Mouse (Mus musculus) forebrain, embryonic 15.5 days (tissue): ENCODE data around the gene B3gnt7. TPM values are rescaled to one million over a fixed set of nuclear protein-coding genes. Genes with fewer than 3 reads are reported as not detected.
A peak's percentile ranks its signal among the peaks of the same experiment; 100 is the strongest.

Experiments
- ATAC-seq: fragments of 200-750 bp; cut with Nextera tagmentation; replicated peaks from 2 replicates; pipeline ENCODE4 v1.8.0; 2017; ENCODE audit warnings: mild to moderate bottlenecking, moderate TSS enrichment, moderate library complexity
- H3K27ac ChIP-seq: fragments of 300-500 bp; sonication (generic); replicated peaks from 2 replicates; pipeline ENCODE4 v1.5.1; 2015; ENCODE audit warnings: mild to moderate bottlenecking, inconsistent platforms
- H3K27me3 ChIP-seq: fragments of 300-500 bp; sonication (generic); 2 replicates; pipeline ENCODE4 v1.6.1; 2015; ENCODE audit warnings: inconsistent platforms
- H3K36me3 ChIP-seq: fragments of 300-500 bp; sonication (generic); 2 replicates; pipeline ENCODE4 v1.6.1; 2015; ENCODE audit warnings: mild to moderate bottlenecking, inconsistent platforms
- H3K4me1 ChIP-seq: fragments of 300-500 bp; sonication (generic); 2 replicates; pipeline ENCODE4 v1.6.1; 2015; ENCODE audit warnings: inconsistent platforms
- H3K4me2 ChIP-seq: fragments of 300-500 bp; sonication (generic); replicated peaks from 2 replicates; pipeline ENCODE4 v1.6.1; 2015; ENCODE audit warnings: mild to moderate bottlenecking, inconsistent platforms
- H3K4me3 ChIP-seq: fragments of 300-500 bp; sonication (generic); 2 replicates; pipeline ENCODE4 v1.5.1; 2015; ENCODE audit warnings: mild to moderate bottlenecking, inconsistent platforms
- H3K9ac ChIP-seq: fragments of 300-500 bp; sonication (generic); replicated peaks from 2 replicates; pipeline ENCODE4 v1.6.1; 2015; ENCODE audit warnings: mild to moderate bottlenecking, inconsistent platforms
- H3K9me3 ChIP-seq: fragments of 300-500 bp; sonication (generic); 2 replicates; pipeline ENCODE4 v1.6.1; 2016; ENCODE audit warnings: inconsistent platforms
- WGBS: fragments of 180-500 bp; shearing (Covaris S2); methylation state at CpG from one replicate; pipeline ENCODE4 v1.1.7; 2015; ENCODE audit warnings: mixed read lengths; 5-methylcytosine and 5-hydroxymethylcytosine counted together
- polyA plus RNA-seq: library from polyadenylated mRNA; unstranded; fragments of >200 nt; fragmentation: Nextera tagmentation; extraction: Ambion mirVana; gene quantifications from 2 replicates; pipeline ENCODE4 v1.2.1, GENCODE M21; 2015

B3gnt7 gene
- polyA plus RNA-seq, 1 experiment from 2014 or later: 4.0 TPM

- 91% methylated on average over 11 of the region's 11 CpGs for WGBS
- H3K27me3 ChIP-seq: no peaks in the 10 kb centered on the region
- H3K4me1 ChIP-seq: no peaks in the 10 kb centered on the region
- H3K4me3 ChIP-seq: no peak overlapping the region
- no peak overlapping the region for H3K4me2 ChIP-seq
- no peaks in the 10 kb centered on the region for H3K36me3 ChIP-seq
- no peak overlapping the region for H3K27ac ChIP-seq
- H3K9ac ChIP-seq: no peak overlapping the region
- no peak for ATAC-seq
- H3K9me3 ChIP-seq: no peaks in the 10 kb centered on the region
Measured at GRCm38 (mm10) chr1:86281781-86282536, 20.7 kb upstream of the B3gnt7 start.

- no peaks in the 10 kb centered on the region for H3K36me3 ChIP-seq
- 90% methylated on average over 5 of the region's 5 CpGs for WGBS
Measured at GRCm38 (mm10) chr1:86284101-86284500, 18.5 kb upstream of the B3gnt7 start.

GRCm38 (mm10) chr1:86285295-86285694, 17.3 kb upstream of the B3gnt7 start:
- no peak overlapping the region for H3K4me2 ChIP-seq
- no peaks in the 10 kb centered on the region for H3K9me3 ChIP-seq
- H3K4me3 ChIP-seq: no peak overlapping the region
- no peaks in the 10 kb centered on the region for H3K4me1 ChIP-seq
- ATAC-seq: no peak
- WGBS: 80% methylated on average over 6 of the region's 6 CpGs
- no peak overlapping the region for H3K27ac ChIP-seq
- no peaks in the 10 kb centered on the region for H3K27me3 ChIP-seq
- no peak overlapping the region for H3K9ac ChIP-seq
- H3K36me3 ChIP-seq: no peaks in the 10 kb centered on the region

More at GRCm38 (mm10) chr1:86284101-86284500, 18.5 kb upstream of the B3gnt7 start:
- Histone ChIP-seq H3K27ac (no peak overlapping the region), H3K4me2 (no peak overlapping the region), H3K4me3 (no peak overlapping the region), H3K9ac (no peak overlapping the region), H3K9me3 (no peaks in the 10 kb centered on the region), H3K4me1 (no peaks in the 10 kb centered on the region), H3K27me3 (no peaks in the 10 kb centered on the region)
- no peak for ATAC-seq

GRCm38 (mm10) chr1:86287473-86287872, 15.2 kb upstream of the B3gnt7 start:
- 85% methylated on average over 4 of the region's 4 CpGs for WGBS
- ATAC-seq: no peak
- H3K36me3 ChIP-seq: no peaks in the 10 kb centered on the region

GRCm38 (mm10) chr1:86290452-86290851, 12.2 kb upstream of the B3gnt7 start:
- H3K36me3 ChIP-seq: no peaks in the 10 kb centered on the region
- H3K27ac ChIP-seq: no peak overlapping the region
- H3K4me1 ChIP-seq: peaks cover 5% of the 10 kb centered on the region
- H3K9me3 ChIP-seq: no peaks in the 10 kb centered on the region
- no peak for ATAC-seq
- no peak overlapping the region for H3K4me3 ChIP-seq
- H3K27me3 ChIP-seq: no peaks in the 10 kb centered on the region
- 51% methylated on average over 3 of the region's 3 CpGs for WGBS
- no peak overlapping the region for H3K4me2 ChIP-seq
- H3K9ac ChIP-seq: no peak overlapping the region

More at GRCm38 (mm10) chr1:86287473-86287872, 15.2 kb upstream of the B3gnt7 start:
- H3K27ac ChIP-seq: no peak overlapping the region
- no peaks in the 10 kb centered on the region for H3K4me1 ChIP-seq
- H3K4me3 ChIP-seq: no peak overlapping the region
- no peaks in the 10 kb centered on the region for H3K9me3 ChIP-seq
- H3K9ac ChIP-seq: no peak overlapping the region
- no peak overlapping the region for H3K4me2 ChIP-seq
- no peaks in the 10 kb centered on the region for H3K27me3 ChIP-seq

GRCm38 (mm10) chr1:86293091-86293490, 9.5 kb upstream of the B3gnt7 start:
- WGBS: 90% methylated on average over 3 of the region's 3 CpGs
- Histone ChIP-seq H3K9ac (no peak overlapping the region), H3K4me3 (no peak overlapping the region)

GRCm38 (mm10) chr1:86293868-86294267, 8.8 kb upstream of the B3gnt7 start:
- H3K4me1 ChIP-seq: peaks cover 5% of the 10 kb centered on the region
- no peak overlapping the region for H3K9ac ChIP-seq
- 82% methylated on average over 5 of the region's 5 CpGs for WGBS
- H3K9me3 ChIP-seq: no peaks in the 10 kb centered on the region
- H3K4me3 ChIP-seq: no peak overlapping the region
- H3K27me3 ChIP-seq: no peaks in the 10 kb centered on the region
- H3K36me3 ChIP-seq: no peaks in the 10 kb centered on the region
- no peak overlapping the region for H3K4me2 ChIP-seq
- ATAC-seq: no peak
- no peak overlapping the region for H3K27ac ChIP-seq

More at GRCm38 (mm10) chr1:86293091-86293490, 9.5 kb upstream of the B3gnt7 start:
- no peaks in the 10 kb centered on the region for H3K36me3 ChIP-seq
- ATAC-seq: no peak
- H3K9me3 ChIP-seq: no peaks in the 10 kb centered on the region
- H3K4me2 ChIP-seq: no peak overlapping the region
- peaks cover 5% of the 10 kb centered on the region for H3K4me1 ChIP-seq
- H3K27ac ChIP-seq: no peak overlapping the region
- H3K27me3 ChIP-seq: no peaks in the 10 kb centered on the region

- Histone ChIP-seq H3K36me3 (no peaks in the 10 kb centered on the region), H3K4me3 (no peak overlapping the region), H3K9ac (no peak overlapping the region), H3K4me1 (peaks cover 5% of the 10 kb centered on the region), H3K4me2 (no peak overlapping the region), H3K9me3 (no peaks in the 10 kb centered on the region), H3K27ac (no peak overlapping the region), H3K27me3 (no peaks in the 10 kb centered on the region)
- ATAC-seq: peak; percentile 68
- 10% methylated on average over 4 of the region's 4 CpGs for WGBS
Measured at GRCm38 (mm10) chr1:86294472-86294871, 8.2 kb upstream of the B3gnt7 start.

GRCm38 (mm10) chr1:86300093-86300492, 2.5 kb upstream of the B3gnt7 start:
- H3K36me3 ChIP-seq: no peaks in the 10 kb centered on the region
- H3K4me3 ChIP-seq: no peak overlapping the region
- H3K4me2 ChIP-seq: no peak overlapping the region
- peaks cover 12% of the 10 kb centered on the region for H3K4me1 ChIP-seq
- H3K27ac ChIP-seq: no peak overlapping the region
- peaks cover 29% of the 10 kb centered on the region for H3K27me3 ChIP-seq
- 25% methylated on average over 2 of the region's 2 CpGs for WGBS
- ATAC-seq: no peak
- H3K9ac ChIP-seq: no peak overlapping the region
- no peaks in the 10 kb centered on the region for H3K9me3 ChIP-seq

GRCm38 (mm10) chr1:86300731-86301130, 1.9 kb upstream of the B3gnt7 start:
- no peak overlapping the region for H3K4me2 ChIP-seq
- no peak overlapping the region for H3K4me3 ChIP-seq
- H3K4me1 ChIP-seq: peaks cover 12% of the 10 kb centered on the region
- peaks cover 29% of the 10 kb centered on the region for H3K27me3 ChIP-seq
- 46% methylated on average over 7 of the region's 7 CpGs for WGBS
- H3K9ac ChIP-seq: no peak overlapping the region
- H3K36me3 ChIP-seq: no peaks in the 10 kb centered on the region
- no peaks in the 10 kb centered on the region for H3K9me3 ChIP-seq
- no peak overlapping the region for H3K27ac ChIP-seq
- ATAC-seq: no peak

- 51% methylated on average over 6 of the region's 6 CpGs for WGBS
- Histone ChIP-seq H3K4me1 (peaks cover 12% of the 10 kb centered on the region), H3K9me3 (no peaks in the 10 kb centered on the region), H3K36me3 (no peaks in the 10 kb centered on the region), H3K9ac (no peak overlapping the region), H3K4me3 (no peak overlapping the region), H3K27me3 (peaks cover 29% of the 10 kb centered on the region), H3K4me2 (no peak overlapping the region), H3K27ac (no peak overlapping the region)
- no peak for ATAC-seq
Measured at GRCm38 (mm10) chr1:86301221-86302091, 1.2 kb upstream of the B3gnt7 start.
